Mouse (Mus musculus) heart, embryonic 13.5 days (tissue): ENCODE results near the gene Hoxd10. TPM values are rescaled to one million over a fixed set of nuclear protein-coding genes. Genes with fewer than 3 reads are reported as not detected.

Source experiments
- ATAC-seq: fragments of 200-750 bp; cut with Nextera tagmentation; 2 replicates; pipeline ENCODE4 v1.8.0; 2017; ENCODE audit warnings: moderate TSS enrichment; ENCODE audit not compliant: insufficient number of reproducible peaks, low FRiP score, low TSS enrichment; ENCODE audit errors: extremely low read depth
- H3K27ac ChIP-seq: fragments of 300-500 bp; sonication (generic); replicated peaks from 2 replicates; pipeline ENCODE4 v1.5.1; 2015; ENCODE audit warnings: moderate library complexity, mild to moderate bottlenecking, inconsistent platforms
- H3K27me3 ChIP-seq: fragments of 300-500 bp; sonication (generic); replicated peaks from 2 replicates; pipeline ENCODE4 v1.6.1; 2015; ENCODE audit warnings: mild to moderate bottlenecking, inconsistent platforms
- H3K36me3 ChIP-seq: fragments of 300-500 bp; sonication (generic); 2 replicates; pipeline ENCODE4 v1.6.1; 2015; ENCODE audit warnings: mild to moderate bottlenecking, inconsistent platforms
- H3K4me1 ChIP-seq: fragments of 300-500 bp; sonication (generic); 2 replicates; pipeline ENCODE4 v1.6.1; 2015; ENCODE audit warnings: inconsistent platforms
- H3K4me2 ChIP-seq: fragments of 300-500 bp; sonication (generic); 2 replicates; pipeline ENCODE4 v1.6.1; 2015; ENCODE audit warnings: inconsistent platforms, mild to moderate bottlenecking, moderate library complexity
- H3K4me3 ChIP-seq: fragments of 300-500 bp; sonication (generic); 2 replicates; pipeline ENCODE4 v1.5.1; 2015; ENCODE audit warnings: moderate library complexity, mild to moderate bottlenecking, inconsistent platforms
- H3K9ac ChIP-seq: fragments of 300-500 bp; sonication (generic); 2 replicates; pipeline ENCODE4 v1.6.1; 2015; ENCODE audit warnings: inconsistent platforms, mild to moderate bottlenecking, moderate library complexity
- H3K9me3 ChIP-seq: fragments of 300-500 bp; sonication (generic); 2 replicates; pipeline ENCODE4 v1.6.1; 2016; ENCODE audit warnings: inconsistent platforms
- WGBS: fragments of 180-500 bp; shearing (Covaris S2); methylation state at CpG from one replicate; pipeline ENCODE4 v1.1.7; 2015; ENCODE audit warnings: mixed read lengths; 5-methylcytosine and 5-hydroxymethylcytosine counted together
- polyA plus RNA-seq: library from polyadenylated mRNA; unstranded; fragments of >200 nt; fragmentation: Nextera tagmentation; extraction: Ambion mirVana; gene quantifications from 2 replicates; pipeline ENCODE4 v1.2.1, GENCODE M21; 2015

Hoxd10 gene
- polyA plus RNA-seq, 1 experiment from 2014 or later: 0.08 TPM

DNA sequence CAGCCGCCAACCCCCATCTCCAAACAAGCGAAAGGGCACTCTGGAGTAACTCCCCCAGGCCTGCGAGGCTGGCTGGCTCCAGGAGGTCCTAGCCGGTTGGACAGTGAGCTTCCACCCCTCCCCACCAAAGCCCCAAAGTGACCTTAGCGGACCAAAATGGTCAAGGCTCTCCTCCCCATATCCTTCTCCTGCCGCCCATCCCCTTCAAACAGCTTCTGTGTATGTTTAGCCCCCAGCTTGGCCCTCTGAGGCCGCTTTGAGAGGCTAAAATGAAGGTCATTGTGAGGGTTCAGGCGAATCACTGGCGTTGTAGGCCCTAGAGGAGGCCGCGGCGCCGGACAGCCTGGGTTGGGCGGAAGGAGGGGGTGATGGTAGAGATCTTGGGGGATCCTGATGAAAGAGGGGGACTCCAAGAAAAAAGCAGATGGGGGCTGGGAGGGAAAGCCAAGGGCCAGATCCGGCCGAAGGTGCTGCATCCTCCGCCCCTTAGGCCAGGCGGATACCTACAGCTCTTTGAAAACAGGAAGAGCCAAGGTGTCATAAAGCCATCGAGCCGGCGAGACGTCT, 8.9 kb downstream of the Hoxd10 start:
- no peaks in the 10 kb centered on the region for H3K36me3 ChIP-seq
- no peak overlapping the region for H3K4me2 ChIP-seq
- H3K9ac ChIP-seq: no peak overlapping the region
- no peak overlapping the region for H3K27ac ChIP-seq
- H3K4me3 ChIP-seq: no peak overlapping the region
- peaks cover 100% of the 10 kb centered on the region for H3K27me3 ChIP-seq
- no peak for ATAC-seq
- H3K9me3 ChIP-seq: no peaks in the 10 kb centered on the region
- H3K4me1 ChIP-seq: peaks cover 25% of the 10 kb centered on the region
- 3% methylated on average over 22 of the region's 22 CpGs for WGBS

DNA sequence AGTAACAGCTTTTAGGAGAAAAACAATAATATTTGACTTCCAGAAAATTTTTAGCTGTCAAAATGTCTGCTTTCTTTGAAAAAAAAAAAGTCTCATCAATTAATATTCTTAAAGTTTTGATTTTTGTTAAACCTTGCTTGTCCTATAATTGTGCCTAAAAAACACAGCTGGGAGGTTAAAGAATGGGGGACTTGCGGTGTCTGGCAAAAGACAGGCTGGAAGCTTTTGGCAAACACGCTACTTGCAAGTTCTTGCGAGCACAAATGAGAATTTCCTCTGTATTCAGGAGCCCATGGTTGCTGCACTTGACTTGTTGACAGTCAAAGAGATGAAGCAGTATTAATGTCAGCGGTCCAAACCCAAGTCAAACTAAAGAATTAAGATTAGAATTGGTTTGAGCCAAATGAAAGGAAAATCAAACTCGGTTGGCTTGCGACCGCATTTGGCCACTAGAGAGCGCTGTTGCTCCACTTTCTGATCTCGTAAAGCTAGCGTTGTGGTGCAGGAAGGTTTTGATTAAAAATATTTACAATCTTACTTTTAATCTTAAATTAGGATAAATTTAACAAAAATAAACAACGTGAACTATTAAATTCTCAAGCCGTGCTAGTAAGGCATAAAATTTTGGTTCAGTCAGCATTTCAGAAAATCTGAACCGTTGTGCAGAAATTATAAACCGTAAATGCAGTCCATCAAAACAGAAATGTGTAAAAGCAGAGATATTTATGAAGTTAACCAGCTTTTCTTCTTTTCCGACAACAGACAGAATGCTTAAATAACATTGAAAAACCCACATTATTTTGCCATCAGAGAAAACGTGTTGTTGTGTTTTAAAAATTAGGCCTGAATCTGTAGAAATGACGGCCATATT, 10.5 kb downstream of the Hoxd10 start:
- Histone ChIP-seq H3K36me3 (no peaks in the 10 kb centered on the region), H3K4me2 (no peak overlapping the region), H3K9me3 (no peaks in the 10 kb centered on the region), H3K9ac (no peak overlapping the region), H3K4me3 (no peak overlapping the region), H3K4me1 (peaks cover 28% of the 10 kb centered on the region), H3K27me3 (peaks cover 99% of the 10 kb centered on the region), H3K27ac (no peak overlapping the region)
- 16% methylated on average over 17 of the region's 17 CpGs for WGBS
- ATAC-seq: no peak

DNA sequence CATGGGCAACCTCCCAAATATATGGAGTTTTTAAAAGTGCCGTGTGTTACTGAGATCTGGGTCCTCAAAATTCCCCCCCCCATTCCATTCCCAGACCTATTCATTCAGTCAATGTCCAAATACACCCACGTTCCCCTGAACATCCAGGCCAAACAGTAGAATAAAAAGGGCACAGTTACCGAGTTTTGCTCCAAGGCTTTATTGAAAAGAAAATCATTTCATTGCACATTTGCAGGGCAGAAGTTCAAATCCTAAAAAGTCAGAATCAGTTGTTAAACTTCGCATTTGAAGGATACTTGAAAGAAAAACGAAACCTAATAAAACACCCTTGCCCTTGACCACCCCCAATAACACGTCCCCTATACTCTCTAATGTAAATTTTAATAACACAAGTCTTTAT, 11.1 kb downstream of the Hoxd10 start:
- Histone ChIP-seq H3K4me1 (peaks cover 23% of the 10 kb centered on the region), H3K4me2 (no peak overlapping the region), H3K27ac (no peak overlapping the region), H3K9ac (no peak overlapping the region), H3K9me3 (no peaks in the 10 kb centered on the region), H3K27me3 (peaks cover 99% of the 10 kb centered on the region), H3K36me3 (no peaks in the 10 kb centered on the region), H3K4me3 (no peak overlapping the region)
- no peak for ATAC-seq
- 20% methylated on average over 6 of the region's 6 CpGs for WGBS

DNA sequence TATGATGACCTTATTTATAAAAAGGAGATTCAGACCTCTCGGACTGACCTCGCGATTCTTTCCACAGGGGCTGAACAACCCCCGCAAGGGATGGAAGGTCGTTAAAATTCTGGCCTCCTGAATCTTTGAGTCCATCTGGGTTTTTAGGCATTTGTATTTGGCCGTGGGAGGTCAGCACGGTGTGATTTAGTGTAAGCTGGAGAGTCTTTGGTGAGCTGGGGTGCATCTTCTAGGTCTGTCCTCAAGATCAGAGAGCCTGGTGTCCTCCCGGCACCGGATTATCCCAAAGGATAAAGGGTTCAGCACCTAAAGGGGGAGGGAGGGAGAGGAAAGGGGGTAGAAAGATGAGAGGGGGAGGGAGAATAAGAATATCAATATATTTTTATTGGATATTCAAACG, 11.6 kb downstream of the Hoxd10 start:
- Histone ChIP-seq H3K27ac (no peak overlapping the region), H3K9ac (no peak overlapping the region), H3K4me3 (no peak overlapping the region), H3K4me2 (no peak overlapping the region), H3K9me3 (no peaks in the 10 kb centered on the region), H3K27me3 (peaks cover 99% of the 10 kb centered on the region), H3K4me1 (peaks cover 18% of the 10 kb centered on the region), H3K36me3 (no peaks in the 10 kb centered on the region)
- ATAC-seq: no peak
- 9% methylated on average over 10 of the region's 10 CpGs for WGBS

DNA sequence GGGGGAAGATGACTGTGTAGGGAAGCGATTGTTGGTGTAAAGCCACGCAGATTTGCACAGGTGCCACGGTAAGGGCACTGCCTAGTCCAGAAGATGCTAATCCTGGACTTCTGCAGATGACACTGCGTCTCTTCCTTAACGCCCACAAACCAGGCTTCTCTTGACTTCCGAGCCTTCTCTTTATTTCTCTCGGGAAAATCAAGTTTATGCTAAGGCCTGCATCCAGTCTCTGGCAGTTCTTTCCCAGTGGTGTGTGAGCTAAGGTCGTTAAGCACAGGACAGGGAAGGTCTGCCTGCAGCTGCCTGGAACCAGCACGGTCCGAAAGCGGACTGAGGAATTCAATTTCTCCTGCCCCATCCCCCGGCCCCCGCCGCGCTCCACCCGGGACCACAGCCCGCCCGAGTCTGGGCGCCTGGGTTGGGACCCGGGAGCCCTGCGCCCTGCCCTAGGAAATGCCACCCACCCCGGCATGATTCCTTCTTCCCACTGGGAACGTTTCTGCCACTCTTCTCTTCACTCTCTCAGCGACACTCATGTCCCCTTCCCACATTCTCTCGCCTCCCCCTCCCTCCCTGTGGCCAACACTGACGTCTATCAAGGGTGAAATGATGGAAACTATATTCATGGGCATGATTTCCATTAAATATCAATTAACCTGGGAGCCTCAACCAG, 12.1 kb downstream of the Hoxd10 start:
- H3K4me1 ChIP-seq: peaks cover 15% of the 10 kb centered on the region
- 4% methylated on average over 26 of the region's 26 CpGs for WGBS
- H3K27ac ChIP-seq: no peak overlapping the region
- H3K36me3 ChIP-seq: no peaks in the 10 kb centered on the region
- H3K4me2 ChIP-seq: peak overlapping the region; percentile 7; the same call in 1 of the 2 replicates
- peak overlapping the region; percentile 51; the same call in 1 of the 2 replicates for H3K4me3 ChIP-seq
- no peak overlapping the region for H3K9ac ChIP-seq
- no peak for ATAC-seq
- peaks cover 99% of the 10 kb centered on the region for H3K27me3 ChIP-seq
- H3K9me3 ChIP-seq: no peaks in the 10 kb centered on the region

DNA sequence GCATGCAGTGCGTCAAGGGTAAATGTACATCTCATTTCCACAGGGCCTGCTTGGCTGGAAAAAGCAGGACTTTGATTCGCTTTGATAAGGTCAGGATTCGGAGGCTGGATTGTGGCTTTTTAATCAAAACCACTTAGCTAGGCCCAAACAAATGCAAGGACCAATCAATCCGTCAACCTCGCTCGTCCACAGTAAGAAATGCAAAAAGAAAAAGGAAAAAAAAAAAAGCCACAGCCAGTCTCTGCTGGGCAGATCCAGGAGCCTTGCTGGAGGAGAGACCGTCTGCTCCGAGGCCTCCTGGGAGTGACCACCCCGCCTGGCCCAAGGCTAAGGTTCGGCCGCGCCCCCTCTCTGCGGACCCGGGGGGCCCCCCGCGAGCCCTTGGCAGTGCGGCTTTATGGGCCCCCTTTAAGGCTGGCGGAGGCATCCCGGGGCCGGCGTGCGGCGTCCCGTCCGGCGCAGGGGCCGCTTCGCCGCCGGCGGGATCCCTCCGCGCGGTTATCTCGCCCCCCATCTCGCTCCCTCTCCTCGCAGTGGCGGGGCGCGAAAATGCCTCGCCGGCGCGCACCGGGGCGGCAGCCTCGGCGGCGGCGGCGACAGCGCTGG, 12.8 kb downstream of the Hoxd10 start, which contains the start of gene Hoxd8:
Gene Hoxd8, plus strand, starts transcription at position 223 of the 606 bp plus-strand sequence.
- ATAC-seq: no peak
- H3K27me3 ChIP-seq: peaks cover 99% of the 10 kb centered on the region
- WGBS: under 1% methylated on average over 42 of the region's 52 CpGs

DNA sequence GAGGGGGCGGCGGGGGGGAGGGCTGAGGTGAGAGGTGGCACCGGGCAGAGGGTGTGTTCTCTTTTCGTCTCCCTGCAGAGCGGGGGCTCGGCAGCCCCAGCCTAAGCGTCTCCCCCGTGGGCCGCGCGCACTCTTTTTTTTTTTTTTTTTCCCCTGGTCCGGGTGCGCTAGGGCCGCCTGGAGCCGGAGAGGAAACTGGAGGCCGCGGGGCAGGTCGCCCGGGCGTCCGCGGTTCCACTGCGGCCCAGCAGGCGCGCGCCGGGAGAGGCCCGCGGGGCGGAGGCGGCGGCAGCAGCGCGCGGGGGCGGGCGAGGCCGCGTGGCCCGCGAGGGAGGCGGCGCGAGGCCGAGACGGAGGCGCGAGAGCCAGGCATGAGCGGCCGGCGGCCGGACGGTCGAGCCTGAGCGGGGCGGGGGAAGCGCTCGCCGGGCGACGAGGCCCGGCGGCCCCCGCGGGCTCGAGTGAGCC, 13.3 kb downstream of the Hoxd10 start:
- H3K4me3 ChIP-seq: peak overlapping the region; percentile 51
- peaks cover 99% of the 10 kb centered on the region for H3K27me3 ChIP-seq
- WGBS: under 1% methylated on average over 61 of the region's 66 CpGs
- H3K4me2 ChIP-seq: peak overlapping the region; percentile 75
- H3K27ac ChIP-seq: no peak overlapping the region
- peaks cover 15% of the 10 kb centered on the region for H3K4me1 ChIP-seq
- no peaks in the 10 kb centered on the region for H3K36me3 ChIP-seq
- H3K9ac ChIP-seq: peak overlapping the region; percentile 62
- no peaks in the 10 kb centered on the region for H3K9me3 ChIP-seq
- ATAC-seq: no peak

More for the DNA sequence above, 12.8 kb downstream of the Hoxd10 start, which contains the start of gene Hoxd8:
- Histone ChIP-seq H3K9ac (peak within 1 kb of the TSS; percentile 62), H3K27ac (no peak within 1 kb of the TSS), H3K9me3 (no peaks in the 10 kb centered on the region), H3K4me2 (peak within 1 kb of the TSS; percentile 75), H3K36me3 (no peaks in the 10 kb centered on the region), H3K4me3 (peak within 1 kb of the TSS; percentile 51), H3K4me1 (peaks cover 15% of the 10 kb centered on the region)

DNA sequence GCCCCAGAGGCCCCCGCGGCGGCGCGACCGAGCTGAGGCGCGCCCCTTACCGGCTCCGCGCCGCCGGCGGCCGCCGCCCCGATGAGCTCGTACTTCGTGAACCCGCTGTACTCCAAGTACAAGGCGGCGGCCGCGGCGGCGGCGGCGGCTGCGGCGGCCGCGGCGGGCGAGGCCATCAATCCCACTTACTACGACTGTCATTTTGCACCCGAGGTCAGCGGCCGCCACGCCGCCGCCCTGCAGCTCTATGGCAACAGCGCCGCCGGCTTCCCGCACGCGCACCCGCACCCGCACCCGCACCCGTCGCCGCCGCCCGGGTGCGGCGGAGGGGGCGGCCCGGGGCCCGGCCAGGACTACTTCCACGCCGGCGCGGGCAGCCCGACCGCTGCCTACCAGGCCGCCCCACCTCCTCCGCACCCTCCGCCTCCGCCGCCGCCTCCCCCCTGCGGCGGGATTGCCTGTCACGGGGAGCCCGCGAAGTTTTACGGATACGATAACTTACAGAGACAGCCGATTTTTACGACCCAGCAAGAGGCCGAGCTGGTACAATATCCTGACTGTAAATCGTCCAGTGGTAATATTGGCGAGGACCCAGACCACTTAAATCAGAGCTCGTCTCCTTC, 13.9 kb downstream of the Hoxd10 start:
- Histone ChIP-seq H3K4me2 (peak overlapping the region; percentile 75), H3K27me3 (peaks cover 99% of the 10 kb centered on the region), H3K9ac (peak overlapping the region; percentile 62), H3K9me3 (no peaks in the 10 kb centered on the region), H3K4me3 (peak overlapping the region; percentile 51), H3K36me3 (no peaks in the 10 kb centered on the region), H3K27ac (no peak overlapping the region), H3K4me1 (peaks cover 15% of the 10 kb centered on the region)
- ATAC-seq: no peak
- WGBS: under 1% methylated on average over 66 of the region's 85 CpGs

DNA sequence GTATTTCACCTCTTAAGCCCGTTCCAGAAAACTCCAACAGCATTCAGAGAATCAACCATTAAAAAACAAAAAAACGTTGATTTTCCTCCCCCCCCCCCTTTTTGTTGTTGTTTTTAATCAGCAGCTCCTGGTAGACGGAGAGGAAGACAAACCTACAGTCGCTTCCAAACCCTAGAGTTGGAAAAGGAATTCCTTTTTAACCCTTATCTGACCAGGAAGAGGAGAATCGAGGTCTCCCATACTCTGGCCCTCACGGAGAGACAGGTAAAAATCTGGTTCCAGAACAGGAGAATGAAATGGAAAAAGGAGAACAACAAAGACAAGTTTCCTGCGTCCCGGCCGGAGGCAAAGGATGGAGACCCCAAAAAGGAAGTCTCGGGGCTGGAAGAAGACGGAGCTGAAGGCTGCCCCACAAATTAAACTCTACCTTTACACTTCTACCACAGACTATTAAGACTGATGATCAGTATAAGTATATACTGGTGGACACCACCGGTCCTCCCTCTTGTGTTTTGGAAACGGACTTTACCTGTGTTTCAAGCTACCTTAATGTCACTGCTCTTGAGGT, 14.8 kb downstream of the Hoxd10 start:
- H3K36me3 ChIP-seq: no peaks in the 10 kb centered on the region
- WGBS: 3% methylated on average over 13 of the region's 13 CpGs
- no peak overlapping the region for H3K9ac ChIP-seq
- H3K9me3 ChIP-seq: no peaks in the 10 kb centered on the region
- H3K4me3 ChIP-seq: no peak overlapping the region
- peaks cover 15% of the 10 kb centered on the region for H3K4me1 ChIP-seq
- H3K4me2 ChIP-seq: no peak overlapping the region
- ATAC-seq: no peak
- H3K27me3 ChIP-seq: peaks cover 99% of the 10 kb centered on the region
- H3K27ac ChIP-seq: no peak overlapping the region

DNA sequence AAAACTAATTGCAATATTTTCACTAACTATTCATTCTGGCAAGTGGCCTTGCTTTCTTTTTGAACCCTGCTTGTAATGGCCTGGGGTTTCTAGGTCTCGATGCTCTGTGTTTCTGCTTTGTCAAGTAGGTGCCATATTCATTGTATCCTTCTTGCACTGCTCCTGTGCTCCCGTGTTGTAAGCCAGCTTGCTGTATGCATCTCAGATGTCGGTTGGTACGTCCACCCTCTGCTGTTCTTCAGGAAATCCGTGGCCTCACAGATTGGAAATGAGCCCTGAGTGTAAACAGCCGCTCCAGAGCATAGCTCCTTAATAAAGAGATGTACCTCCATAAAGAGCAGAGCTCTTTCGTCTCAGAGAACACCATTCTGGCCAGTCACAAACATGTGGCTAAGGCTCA, 15.9 kb downstream of the Hoxd10 start:
- Histone ChIP-seq H3K4me2 (no peak overlapping the region), H3K4me1 (peaks cover 24% of the 10 kb centered on the region), H3K27ac (no peak overlapping the region), H3K36me3 (no peaks in the 10 kb centered on the region), H3K27me3 (peaks cover 99% of the 10 kb centered on the region), H3K9me3 (no peaks in the 10 kb centered on the region), H3K4me3 (no peak overlapping the region), H3K9ac (no peak overlapping the region)
- 11% methylated on average over 7 of the region's 7 CpGs for WGBS
- no peak for ATAC-seq
